Mouse (Mus musculus) erythroblast, embryonic 14.5 days (primary cell): ENCODE data around the gene Wdr18. TPM values are rescaled to one million over a fixed set of nuclear protein-coding genes. Genes with fewer than 3 reads are reported as not detected.

Experiments
- H3K27me3 ChIP-seq: 2 replicates; pipeline ENCODE4 v1.6.1; 2012; ENCODE audit warnings: inconsistent platforms; ENCODE audit not compliant: control insufficient read depth
- H3K36me3 ChIP-seq: 2 replicates; pipeline ENCODE4 v1.6.1; 2012; ENCODE audit warnings: mild to moderate bottlenecking, inconsistent platforms; ENCODE audit not compliant: control insufficient read depth
- H3K4me1 ChIP-seq: 2 replicates; pipeline ENCODE4 v1.6.1; 2012; ENCODE audit warnings: inconsistent platforms; ENCODE audit not compliant: control insufficient read depth
- H3K4me3 ChIP-seq: replicated peaks from 2 replicates; pipeline ENCODE3; 2012; ENCODE audit warnings: moderate library complexity, mild to moderate bottlenecking, inconsistent platforms
- H3K9me3 ChIP-seq: 2 replicates; pipeline ENCODE4 v1.6.1; 2012; ENCODE audit warnings: low read length, inconsistent platforms, mixed read lengths; ENCODE audit not compliant: control insufficient read depth
- GATA1 ChIP-seq: IDR thresholded peaks from 2 replicates; pipeline ENCODE4 v1.6.1; 2012; ENCODE audit warnings: low read length, inconsistent platforms, mixed read lengths
- TAL1 ChIP-seq: IDR thresholded peaks from 3 replicates; pipeline ENCODE4 v1.6.1; 2012; ENCODE audit warnings: low read length, inconsistent platforms, mixed read lengths
- polyA plus RNA-seq: library from polyadenylated mRNA; stranded (reverse); fragments of >175 nt; gene quantifications from 2 replicates; pipeline ENCODE4 v1.2.3, GENCODE M21; 2012

Gene Wdr18
- polyA plus RNA-seq, 1 experiment = 4.4 TPM

DNA sequence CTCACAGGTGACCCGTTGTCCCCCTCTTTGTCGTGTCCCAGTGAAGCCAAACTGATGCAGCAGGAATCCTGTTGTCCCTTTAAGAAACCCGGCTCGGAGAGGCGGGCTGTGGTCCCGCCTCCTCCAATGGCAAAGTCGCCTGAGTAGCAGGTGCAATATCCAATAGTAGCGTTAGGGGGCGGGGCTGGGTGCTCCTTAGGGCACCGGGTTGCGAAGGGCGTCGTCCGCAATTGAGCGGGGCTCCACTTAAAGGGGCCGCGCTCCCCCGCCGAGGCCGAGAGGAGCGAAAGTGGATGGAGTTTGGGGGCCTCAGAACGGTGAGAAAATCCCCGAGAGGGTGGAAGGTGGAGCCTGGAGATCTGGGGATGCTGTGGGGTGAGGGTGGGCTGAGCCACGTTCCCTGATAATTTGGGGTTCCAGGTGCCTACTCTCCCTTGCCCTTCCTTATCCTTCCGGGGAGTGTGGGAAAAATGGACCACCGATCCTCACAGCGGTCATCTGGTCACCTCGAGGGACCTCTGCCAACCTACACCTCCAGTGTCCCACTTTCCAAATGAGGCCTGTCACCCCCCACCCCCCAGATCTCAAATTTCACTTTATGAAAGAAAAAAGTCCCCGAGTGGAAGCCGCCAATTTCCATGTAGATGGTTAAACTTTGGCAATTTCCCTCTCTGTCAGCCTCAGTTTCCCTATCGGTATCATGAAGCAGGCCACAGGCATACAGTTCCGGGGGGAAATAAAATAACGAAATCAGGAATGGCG, 36.5 kb downstream of the Wdr18 start, which contains the start of gene Abca7:
Abca7 (plus strand) TSS at position 223 of the 762 bp plus-strand sequence.
- Histone ChIP-seq H3K4me3 (peak within 1 kb of the TSS; percentile 84), H3K36me3 (peaks cover 38% of the 10 kb centered on the region), H3K9me3 (peaks cover 13% of the 10 kb centered on the region), H3K27me3 (no peaks in the 10 kb centered on the region; the same call in 1 of the 2 replicates), H3K4me1 (peaks cover 69% of the 10 kb centered on the region)
- no peak for TF ChIP-seq TAL1
- TF ChIP-seq GATA1 = no peak

DNA sequence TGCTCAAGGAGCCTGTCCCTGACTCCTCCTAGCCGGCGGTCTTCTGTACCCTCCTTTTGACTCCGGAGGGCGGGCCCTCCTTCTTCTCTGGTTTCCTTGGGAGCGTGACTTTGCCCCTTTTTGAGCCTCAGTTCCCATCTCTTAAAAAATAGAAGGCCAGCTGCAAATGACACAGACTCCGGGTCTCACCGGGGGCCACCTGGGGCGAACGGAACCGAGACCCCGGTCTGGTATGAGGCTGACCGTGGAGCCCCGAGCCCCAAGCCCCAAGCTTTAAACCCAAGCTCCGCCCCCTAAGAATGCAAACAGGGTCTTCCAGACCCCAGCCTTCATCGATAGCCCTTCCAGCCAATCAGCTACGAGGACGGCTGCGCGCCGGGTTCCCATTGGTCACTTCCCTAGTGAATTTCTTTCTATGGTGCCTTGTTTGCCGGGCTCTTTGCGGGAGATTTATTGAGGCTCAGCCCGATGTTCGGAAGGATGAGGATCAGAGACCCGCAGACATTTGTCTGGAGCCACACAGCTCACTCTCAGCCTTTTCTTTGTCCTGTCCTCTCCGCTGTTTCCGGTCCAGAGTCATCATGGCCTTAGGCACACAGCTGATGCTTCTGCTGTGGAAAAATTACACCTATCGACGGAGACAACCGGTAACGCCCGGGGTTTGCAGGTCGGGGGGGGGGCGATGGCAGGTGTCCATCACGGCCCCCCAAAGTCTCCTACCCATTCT, 37.2 kb downstream of the Wdr18 start:
- peak overlapping the region; percentile 84 for H3K4me3 ChIP-seq
- no peaks in the 10 kb centered on the region; the same call in 1 of the 2 replicates for H3K27me3 ChIP-seq
- peaks cover 76% of the 10 kb centered on the region for H3K4me1 ChIP-seq
- peaks cover 5% of the 10 kb centered on the region for H3K9me3 ChIP-seq
- H3K36me3 ChIP-seq = peaks cover 46% of the 10 kb centered on the region
- TF ChIP-seq GATA1 = no peak
- TF ChIP-seq TAL1 = no peak

DNA sequence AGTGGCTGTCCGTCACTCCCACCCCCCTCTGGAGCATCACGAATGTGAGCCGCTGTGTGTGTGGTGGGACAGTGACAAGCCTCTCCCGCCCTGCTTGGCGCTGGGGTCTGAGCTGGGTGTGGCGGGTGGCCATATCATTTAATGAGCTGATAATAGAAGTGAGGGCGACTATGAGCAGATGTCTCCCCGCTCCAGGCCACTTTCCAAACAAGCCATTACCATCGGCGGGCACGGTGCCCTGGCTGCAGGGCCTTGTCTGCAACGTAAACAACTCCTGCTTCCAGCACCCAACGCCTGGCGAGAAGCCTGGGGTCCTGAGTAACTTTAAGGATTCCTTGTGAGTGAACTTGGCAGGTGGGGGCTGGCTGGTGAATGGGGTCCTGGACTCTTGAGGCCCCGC, 37.9 kb downstream of the Wdr18 start:
- Histone ChIP-seq H3K4me3 (peak overlapping the region; percentile 84), H3K9me3 (no peaks in the 10 kb centered on the region), H3K4me1 (peaks cover 82% of the 10 kb centered on the region), H3K36me3 (peaks cover 52% of the 10 kb centered on the region), H3K27me3 (no peaks in the 10 kb centered on the region; the same call in 1 of the 2 replicates)
- TF ChIP-seq TAL1 (no peak), GATA1 (no peak)

DNA sequence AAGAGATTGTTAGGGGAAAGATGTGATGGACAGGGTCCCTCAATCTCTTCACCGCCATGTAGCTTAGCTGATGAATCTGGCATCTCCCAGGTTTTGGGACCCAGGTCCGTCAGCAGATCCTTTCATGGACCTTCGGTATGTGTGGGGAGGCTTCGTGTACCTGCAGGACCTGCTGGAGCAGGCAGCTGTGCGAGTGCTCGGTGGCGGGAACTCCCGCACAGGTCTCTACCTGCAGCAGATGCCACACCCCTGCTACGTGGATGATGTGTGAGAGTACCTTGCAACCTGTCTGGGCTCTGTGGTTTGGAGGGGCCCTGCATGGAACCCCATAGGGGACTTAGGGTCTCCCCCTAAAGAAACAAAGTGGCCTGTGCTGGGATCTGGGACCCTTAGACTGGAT, 42.0 kb downstream of the Wdr18 start:
- H3K4me3 ChIP-seq = no peak overlapping the region
- no peaks in the 10 kb centered on the region; the same call in 1 of the 2 replicates for H3K27me3 ChIP-seq
- TF ChIP-seq TAL1 (no peak), GATA1 (no peak)
- H3K9me3 ChIP-seq = no peaks in the 10 kb centered on the region
- peaks cover 93% of the 10 kb centered on the region for H3K36me3 ChIP-seq
- peaks cover 77% of the 10 kb centered on the region for H3K4me1 ChIP-seq

DNA sequence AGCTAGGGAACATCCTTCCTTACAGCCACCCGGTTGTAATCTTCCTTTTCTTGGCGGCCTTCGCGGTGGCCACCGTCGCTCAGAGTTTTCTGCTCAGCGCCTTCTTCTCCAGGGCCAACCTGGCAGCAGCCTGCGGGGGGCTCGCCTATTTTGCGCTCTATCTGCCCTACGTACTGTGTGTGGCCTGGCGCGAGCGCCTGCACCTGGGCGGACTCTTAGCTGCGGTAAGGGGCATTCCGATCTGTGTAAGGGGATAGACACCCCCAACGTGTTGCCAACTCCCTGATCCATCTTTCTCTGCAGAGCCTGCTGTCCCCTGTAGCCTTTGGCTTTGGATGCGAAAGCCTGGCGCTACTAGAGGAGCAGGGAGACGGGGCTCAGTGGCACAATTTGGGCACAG, 42.9 kb downstream of the Wdr18 start:
- Histone ChIP-seq H3K4me1 (peaks cover 73% of the 10 kb centered on the region), H3K9me3 (no peaks in the 10 kb centered on the region), H3K27me3 (no peaks in the 10 kb centered on the region; the same call in 1 of the 2 replicates), H3K4me3 (no peak overlapping the region), H3K36me3 (peaks cover 100% of the 10 kb centered on the region)
- no peak for TF ChIP-seq GATA1
- no peak for TF ChIP-seq TAL1

DNA sequence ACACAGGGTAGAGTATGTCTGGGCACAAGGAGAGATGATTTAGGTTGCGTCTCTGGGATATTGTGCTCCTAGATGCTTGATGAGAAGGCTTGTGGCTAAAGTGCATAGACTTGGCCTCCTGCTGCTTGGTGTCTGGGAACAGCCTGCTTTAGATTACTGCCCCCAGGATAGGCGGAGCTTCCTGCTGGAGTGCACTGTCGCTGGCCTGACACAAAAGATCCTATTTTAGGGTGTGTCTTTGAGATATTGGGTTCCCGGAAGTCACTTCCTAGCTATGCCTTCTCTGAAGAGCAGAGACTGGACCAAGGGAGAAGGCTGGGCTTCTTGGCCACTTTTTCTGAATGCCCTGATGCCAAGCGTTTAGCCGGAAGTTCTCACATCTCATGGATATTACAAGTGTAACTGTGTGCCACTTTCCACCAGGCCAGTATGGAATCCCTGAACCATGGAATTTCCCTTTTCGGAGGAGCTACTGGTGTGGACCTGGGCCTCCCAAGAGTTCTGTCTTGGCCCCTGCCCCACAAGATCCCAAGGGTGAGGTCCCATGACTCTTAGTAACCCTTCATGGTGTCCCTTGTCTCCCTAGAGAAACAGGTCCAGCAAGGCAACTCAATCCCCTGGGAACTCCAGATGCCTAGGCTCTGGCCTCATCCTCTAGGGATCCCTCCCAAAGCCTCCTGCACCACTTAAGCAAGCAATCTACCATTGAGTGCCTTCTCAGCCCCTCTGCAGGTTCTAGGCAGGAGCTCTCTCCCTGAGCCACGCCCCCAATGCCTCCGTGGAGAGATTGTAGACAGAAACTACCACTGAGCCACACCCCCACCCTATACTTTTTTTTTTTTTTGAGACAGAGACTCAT, 43.7 kb downstream of the Wdr18 start:
- Histone ChIP-seq H3K4me3 (no peak overlapping the region), H3K36me3 (peaks cover 100% of the 10 kb centered on the region), H3K9me3 (peaks cover 2% of the 10 kb centered on the region), H3K4me1 (peaks cover 66% of the 10 kb centered on the region), H3K27me3 (no peaks in the 10 kb centered on the region; the same call in 1 of the 2 replicates)
- TF ChIP-seq GATA1 (no peak), TAL1 (no peak)

DNA sequence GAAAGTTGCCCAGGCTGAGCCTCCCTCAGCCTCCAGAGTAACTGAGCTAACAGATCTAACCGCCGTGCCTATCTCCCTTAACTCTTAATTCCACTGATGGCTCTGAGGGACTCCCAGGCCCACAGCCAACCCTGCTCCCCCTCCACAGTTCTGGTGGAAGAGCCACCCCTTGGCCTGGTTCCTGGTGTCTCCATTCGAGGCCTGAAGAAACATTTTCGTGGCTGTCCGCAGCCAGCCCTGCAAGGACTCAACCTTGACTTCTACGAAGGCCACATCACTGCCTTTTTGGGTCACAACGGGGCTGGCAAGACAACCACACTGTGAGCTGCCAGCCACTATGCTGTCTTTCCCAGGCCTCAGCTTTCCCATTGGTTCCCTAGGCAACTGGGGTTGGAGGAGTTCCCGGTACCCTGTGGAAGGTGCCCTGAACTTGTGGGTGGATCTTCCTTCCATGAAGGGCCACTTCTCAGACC, 44.3 kb downstream of the Wdr18 start:
- H3K4me3 ChIP-seq = no peak overlapping the region
- H3K4me1 ChIP-seq = peaks cover 59% of the 10 kb centered on the region
- no peak for TF ChIP-seq TAL1
- no peak for TF ChIP-seq GATA1
- H3K9me3 ChIP-seq = peaks cover 7% of the 10 kb centered on the region
- peaks cover 100% of the 10 kb centered on the region for H3K36me3 ChIP-seq
- no peaks in the 10 kb centered on the region; the same call in 1 of the 2 replicates for H3K27me3 ChIP-seq

DNA sequence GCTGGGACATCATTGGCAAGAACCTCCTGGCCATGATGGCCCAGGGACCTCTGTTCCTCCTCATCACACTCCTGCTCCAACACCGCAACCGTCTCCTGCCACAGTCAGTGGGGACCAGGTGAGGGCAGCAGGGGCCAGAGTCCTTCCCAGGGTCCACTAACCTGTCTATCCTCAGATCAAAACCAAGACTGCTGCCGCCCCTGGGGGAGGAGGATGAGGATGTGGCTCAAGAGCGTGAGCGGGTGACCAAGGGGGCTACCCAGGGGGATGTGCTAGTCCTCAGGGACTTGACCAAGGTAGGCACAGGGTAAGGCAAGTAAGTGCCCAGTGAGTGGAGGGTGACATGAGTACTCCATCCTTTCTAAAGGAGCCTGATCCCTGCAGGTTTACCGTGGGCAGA, 51.8 kb downstream of the Wdr18 start:
- peaks cover 22% of the 10 kb centered on the region for H3K27me3 ChIP-seq
- H3K36me3 ChIP-seq = peaks cover 98% of the 10 kb centered on the region
- TF ChIP-seq TAL1 (no peak), GATA1 (no peak)
- H3K4me3 ChIP-seq = no peak overlapping the region
- H3K4me1 ChIP-seq = peaks cover 35% of the 10 kb centered on the region
- H3K9me3 ChIP-seq = peaks cover 32% of the 10 kb centered on the region

DNA sequence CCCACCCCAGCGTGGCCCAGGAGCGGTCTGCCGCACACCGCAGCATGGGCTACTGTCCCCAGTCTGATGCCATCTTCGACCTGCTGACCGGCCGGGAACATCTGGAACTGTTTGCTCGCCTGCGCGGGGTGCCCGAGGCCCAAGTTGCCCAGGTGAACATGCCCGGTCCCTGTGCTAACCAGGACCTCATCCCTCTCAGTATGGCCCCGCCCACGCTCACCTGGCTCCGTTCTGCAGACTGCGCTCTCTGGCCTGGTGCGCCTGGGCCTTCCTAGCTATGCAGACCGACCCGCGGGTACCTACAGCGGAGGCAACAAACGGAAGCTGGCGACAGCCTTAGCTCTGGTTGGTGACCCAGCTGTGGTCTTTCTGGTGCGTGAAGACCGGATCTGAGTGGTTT, 53.7 kb downstream of the Wdr18 start:
- H3K36me3 ChIP-seq = peaks cover 83% of the 10 kb centered on the region
- H3K27me3 ChIP-seq = peaks cover 22% of the 10 kb centered on the region
- no peak overlapping the region for H3K4me3 ChIP-seq
- peaks cover 49% of the 10 kb centered on the region for H3K4me1 ChIP-seq
- TF ChIP-seq GATA1 (no peak), TAL1 (no peak)
- peaks cover 30% of the 10 kb centered on the region for H3K9me3 ChIP-seq
